Mouse (Mus musculus) forebrain, embryonic 16.5 days (tissue): ENCODE data around the gene Ccdc7b. TPM values are rescaled to one million over a fixed set of nuclear protein-coding genes. Genes with fewer than 3 reads are reported as not detected.
"Not testable (repeated sequence)": the region's sequence is repeated elsewhere in the genome, so short reads cannot be mapped to it uniquely, and the experiment has no call there.

Source experiments
- ATAC-seq: fragments of 200-750 bp; cut with Nextera tagmentation; 2 replicates; pipeline ENCODE4 v1.8.0; 2017; ENCODE audit warnings: mild to moderate bottlenecking, moderate library complexity
- H3K27ac ChIP-seq: fragments of 300-500 bp; sonication (generic); 2 replicates; pipeline ENCODE4 v1.5.1; 2014; ENCODE audit warnings: low read length, control low read depth
- H3K27me3 ChIP-seq: fragments of 300-500 bp; sonication (generic); replicated peaks from 2 replicates; pipeline ENCODE4 v1.6.1; 2014; ENCODE audit warnings: low read length; ENCODE audit not compliant: control insufficient read depth, insufficient read depth
- H3K36me3 ChIP-seq: fragments of 300-500 bp; sonication (generic); 2 replicates; pipeline ENCODE4 v1.6.1; 2014; ENCODE audit not compliant: control insufficient read depth, insufficient read depth
- H3K4me1 ChIP-seq: fragments of 300-500 bp; sonication (generic); replicated peaks from 2 replicates; pipeline ENCODE4 v1.6.1; 2014; ENCODE audit warnings: low read length; ENCODE audit not compliant: control insufficient read depth, insufficient read depth
- H3K4me2 ChIP-seq: fragments of 300-500 bp; sonication (generic); 2 replicates; pipeline ENCODE4 v1.6.1; 2014; ENCODE audit warnings: mild to moderate bottlenecking, low read length, control low read depth
- H3K4me3 ChIP-seq: fragments of 300-500 bp; sonication (generic); replicated peaks from 2 replicates; pipeline ENCODE4 v1.5.1; 2014; ENCODE audit warnings: mild to moderate bottlenecking, low read length, control low read depth
- H3K9ac ChIP-seq: fragments of 300-500 bp; sonication (generic); replicated peaks from 2 replicates; pipeline ENCODE4 v1.6.1; 2014; ENCODE audit warnings: low read depth, low read length, control low read depth
- H3K9me3 ChIP-seq: fragments of 300-500 bp; sonication (generic); 2 replicates; pipeline ENCODE4 v1.6.1; 2016; ENCODE audit warnings: low read length; ENCODE audit not compliant: control insufficient read depth
- WGBS: fragments of 180-500 bp; shearing (Covaris S2); extraction: QIAGEN DNeasy Blood & Tissue Kit; methylation state at CpG from one replicate; pipeline ENCODE4 v1.1.7; 2014; 5-methylcytosine and 5-hydroxymethylcytosine counted together
- polyA plus RNA-seq: library from polyadenylated mRNA; unstranded; fragments of >200 nt; fragmentation: Nextera tagmentation; extraction: Ambion mirVana; gene quantifications from 2 replicates; pipeline ENCODE4 v1.2.1, GENCODE M21; 2015

Ccdc7b gene
- polyA plus RNA-seq: not detected in 2 replicates

DNA sequence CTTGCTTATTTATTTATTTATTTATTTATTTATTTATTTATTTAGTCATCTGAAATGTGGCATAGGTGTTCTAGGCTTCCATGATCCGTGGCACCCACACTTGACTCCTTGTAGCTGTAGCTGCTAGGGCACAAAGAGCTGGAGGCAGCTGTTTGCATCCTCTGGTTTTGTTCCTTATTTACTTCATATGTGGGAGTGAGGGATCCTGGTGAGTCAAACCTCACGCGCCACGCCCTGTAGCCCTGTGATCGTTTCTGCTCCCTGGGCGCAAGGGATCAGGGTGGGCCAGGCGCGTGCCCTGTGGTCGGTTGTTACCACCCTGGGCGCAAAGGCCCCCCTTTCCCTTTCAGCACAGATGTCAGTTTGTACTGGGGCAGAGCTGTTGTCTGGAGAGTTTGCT lies at the start of gene Ccdc7b:
Ccdc7b (plus strand) TSS at position 301 of the 400 bp plus-strand sequence.
- not testable (repeated sequence) for H3K27ac ChIP-seq, H3K36me3 ChIP-seq, H3K9ac ChIP-seq, H3K4me1 ChIP-seq, ATAC-seq, H3K9me3 ChIP-seq, H3K4me3 ChIP-seq, H3K27me3 ChIP-seq, H3K4me2 ChIP-seq
- WGBS: 60% methylated on average over 1 of the region's 10 CpGs

DNA sequence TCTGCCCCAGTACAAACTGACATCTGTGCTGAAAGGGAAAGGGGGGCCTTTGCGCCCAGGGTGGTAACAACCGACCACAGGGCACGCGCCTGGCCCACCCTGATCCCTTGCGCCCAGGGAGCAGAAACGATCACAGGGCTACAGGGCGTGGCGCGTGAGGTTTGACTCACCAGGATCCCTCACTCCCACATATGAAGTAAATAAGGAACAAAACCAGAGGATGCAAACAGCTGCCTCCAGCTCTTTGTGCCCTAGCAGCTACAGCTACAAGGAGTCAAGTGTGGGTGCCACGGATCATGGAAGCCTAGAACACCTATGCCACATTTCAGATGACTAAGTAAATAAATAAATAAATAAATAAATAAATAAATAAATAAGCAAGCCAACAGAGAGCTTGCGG lies 1.5 kb upstream of the Ccdc7b start, which contains the start of gene Ccdc7a:
Ccdc7a (minus strand) TSS at position 101 of the 400 bp plus-strand sequence.
- H3K4me1 ChIP-seq, ATAC-seq, H3K4me2 ChIP-seq, H3K27me3 ChIP-seq, H3K9ac ChIP-seq, H3K9me3 ChIP-seq, H3K4me3 ChIP-seq, H3K27ac ChIP-seq, H3K36me3 ChIP-seq: not testable (repeated sequence)
- 89% methylated on average over 2 of the region's 11 CpGs for WGBS

DNA sequence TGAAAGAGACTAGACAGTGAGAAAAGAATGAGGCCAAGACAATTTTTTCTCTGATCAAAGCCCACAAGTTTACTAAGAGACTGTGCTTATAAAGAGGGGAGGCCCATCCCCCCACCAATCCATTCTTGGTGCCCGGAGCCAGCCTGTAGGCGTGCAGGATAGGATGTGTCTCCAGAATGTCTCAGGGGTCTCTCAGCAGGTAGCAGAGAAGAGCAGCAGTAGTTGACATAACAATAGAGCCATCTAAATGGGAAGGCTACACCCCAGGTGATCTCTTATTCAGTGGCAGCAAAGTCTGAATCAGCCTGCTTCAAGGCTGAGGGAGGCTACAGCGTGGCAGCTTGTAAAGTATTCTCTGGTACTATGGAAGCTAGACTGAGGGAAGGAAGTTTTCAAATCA lies 48.8 kb downstream of the Ccdc7b start:
- not testable (repeated sequence) for H3K4me3 ChIP-seq, H3K4me1 ChIP-seq, H3K27me3 ChIP-seq, H3K27ac ChIP-seq, H3K9ac ChIP-seq, H3K36me3 ChIP-seq, H3K9me3 ChIP-seq, ATAC-seq, H3K4me2 ChIP-seq
- 52% methylated on average over 3 of the region's 3 CpGs for WGBS

GRCm38 (mm10) chr8:129131561-129131960 lies 64.6 kb downstream of the Ccdc7b start, which contains the start of gene Gm10999:
TSS of gene Gm10999 (minus strand) at chr8:129131661.
- Histone ChIP-seq H3K9me3 (no peaks in the 10 kb centered on the region), H3K27me3 (no peaks in the 10 kb centered on the region), H3K36me3 (no peaks in the 10 kb centered on the region), H3K27ac (no peak within 1 kb of the TSS), H3K4me2 (no peak within 1 kb of the TSS), H3K9ac (no peak within 1 kb of the TSS), H3K4me1 (no peaks in the 10 kb centered on the region), H3K4me3 (no peak within 1 kb of the TSS)
- WGBS: 87% methylated on average over 1 of the region's 1 CpGs
- ATAC-seq: no peak

DNA sequence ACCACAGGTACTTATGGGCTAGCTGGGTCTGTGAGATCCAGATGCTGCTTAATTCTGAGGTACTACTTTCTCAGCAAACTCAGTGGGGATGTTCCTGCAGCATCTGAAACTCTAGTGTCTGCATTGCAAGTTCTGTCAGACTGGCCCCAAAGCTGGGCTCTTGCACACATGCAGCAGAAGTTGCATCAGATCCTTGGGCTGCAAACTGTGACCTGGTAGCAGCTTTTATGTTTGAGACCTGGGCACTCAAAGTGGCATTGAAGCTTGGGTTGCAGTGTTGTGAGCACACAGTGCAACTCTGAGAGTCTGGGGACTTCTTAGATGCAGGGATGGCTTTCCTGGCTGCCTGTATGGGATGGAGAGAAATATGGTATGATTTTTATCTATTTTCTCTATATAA lies 66.5 kb downstream of the Ccdc7b start:
- Histone ChIP-seq H3K4me3 (no peak overlapping the region), H3K9me3 (no peaks in the 10 kb centered on the region), H3K4me2 (no peak overlapping the region), H3K36me3 (no peaks in the 10 kb centered on the region), H3K27ac (no peak overlapping the region), H3K27me3 (no peaks in the 10 kb centered on the region), H3K9ac (no peak overlapping the region), H3K4me1 (no peaks in the 10 kb centered on the region)
- no peak for ATAC-seq

Other genes with a start within 250 kb of the Ccdc7b start
- not detected in 2 replicates for gene Ccdc7a, start 1.6 kb upstream of the Ccdc7b start, polyA plus RNA-seq
- gene Gm10999, start 64.5 kb downstream of the Ccdc7b start, polyA plus RNA-seq: not detected in 2 replicates
- 31.1 TPM in 2 replicates for gene 2610044O15Rik8, start 167.3 kb downstream of the Ccdc7b start, polyA plus RNA-seq